Mouse (Mus musculus): Measurements from ENCODE around the gene Tiam2.
A peak's percentile ranks its signal among the peaks of the same experiment; 100 is the strongest.

DNA sequence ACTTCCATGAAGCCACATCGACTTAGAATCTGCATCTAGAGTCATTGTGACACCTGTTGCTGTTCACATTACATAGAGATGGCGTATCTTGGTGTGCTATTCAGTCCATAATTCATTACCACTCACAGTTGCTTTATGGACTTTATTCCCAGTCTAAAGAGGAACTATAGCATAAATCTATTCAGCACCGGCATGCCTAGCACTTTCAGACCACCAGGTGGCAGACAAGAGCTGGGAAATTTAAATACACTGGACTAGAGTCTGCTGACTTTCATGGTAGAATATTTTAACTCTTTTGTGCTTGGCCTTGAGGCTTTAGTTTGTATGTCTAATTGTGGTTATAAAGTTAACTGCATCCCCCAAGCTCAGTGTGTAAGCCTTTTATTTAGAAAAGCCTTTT is 122.4 kb downstream of the Tiam2 start:
- TF ChIP-seq CTCF (IDR thresholded peaks at IDR 0.05; ENCODE audit: control insufficient read depth, insufficient read depth, low read length) = peak; percentile 61
- no peak for TF ChIP-seq POLR2A (IDR thresholded peaks at IDR 0.05; ENCODE audit: borderline replicate concordance, control insufficient read depth, low read depth, low read length)

Data from bone marrow, adult 2 months (tissue).